Mouse (Mus musculus): ENCODE data around the gene Paf1. TPM values are rescaled to one million over a fixed set of nuclear protein-coding genes. Genes with fewer than 3 reads are reported as not detected.

Gene Paf1
- polyA plus RNA-seq, 1 experiment from 2014 or later, result 67.6 TPM

DNA sequence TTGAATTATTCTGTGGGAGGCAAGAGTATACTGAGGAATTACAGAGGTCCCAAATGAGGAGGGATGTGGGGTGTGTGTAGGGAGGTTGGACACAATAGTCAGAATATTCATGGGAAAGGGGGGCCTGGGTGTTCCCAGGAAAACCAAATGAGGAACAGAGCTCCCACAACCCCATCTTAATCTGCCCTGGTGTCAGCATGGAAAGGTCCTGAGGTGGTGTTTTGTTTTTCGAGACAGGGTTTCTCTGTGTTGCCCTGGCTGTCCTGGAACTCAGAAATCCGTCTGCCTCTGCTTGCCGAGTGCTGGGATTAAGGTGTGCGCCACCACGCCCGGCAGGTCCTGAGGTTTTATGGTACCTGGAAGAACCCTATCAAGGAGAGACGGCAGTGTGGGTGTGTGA is 34.3 kb upstream of the Paf1 start:
- peaks cover 62% of the 10 kb centered on the region for H3K36me3 ChIP-seq
- no peak overlapping the region for H3K9ac ChIP-seq
- H3K4me3 ChIP-seq, result no peak overlapping the region
- no peaks in the 10 kb centered on the region for H3K9me3 ChIP-seq
- H3K4me1 ChIP-seq, result peaks cover 29% of the 10 kb centered on the region
- H3K27me3 ChIP-seq, result no peaks in the 10 kb centered on the region
- H3K27ac ChIP-seq, result peak overlapping the region; percentile 80
- ATAC-seq (ENCODE audit: insufficient number of reproducible peaks, low FRiP score, low TSS enrichment, low read depth), result no peak
- WGBS, result 48% methylated on average over 7 of the region's 7 CpGs
- no peak overlapping the region for H3K4me2 ChIP-seq

DNA sequence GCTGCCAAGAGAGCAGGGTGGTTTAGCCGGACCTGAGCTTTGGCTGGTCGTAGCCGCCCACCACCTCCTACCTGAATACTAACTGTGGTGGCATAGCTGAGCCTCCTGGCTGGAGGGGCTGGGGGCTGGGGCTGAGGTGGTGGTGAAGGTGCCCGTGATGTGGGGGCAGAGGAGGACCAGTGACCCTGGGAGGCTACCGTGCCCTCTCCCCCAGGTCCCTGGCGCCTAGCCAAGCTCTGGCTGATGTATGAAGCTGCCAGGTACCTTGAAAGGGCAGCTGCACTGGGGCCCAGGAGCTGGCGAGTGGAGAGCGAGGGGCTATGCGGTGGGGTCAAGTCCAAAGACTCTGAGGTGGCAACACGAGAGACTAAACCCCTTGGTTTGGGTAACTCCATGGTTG is 32.9 kb upstream of the Paf1 start:
- 91% methylated on average over 10 of the region's 10 CpGs for WGBS
- Histone ChIP-seq H3K27me3 (no peaks in the 10 kb centered on the region), H3K4me1 (peaks cover 29% of the 10 kb centered on the region), H3K9me3 (no peaks in the 10 kb centered on the region), H3K4me2 (no peak overlapping the region), H3K36me3 (peaks cover 62% of the 10 kb centered on the region), H3K27ac (no peak overlapping the region), H3K4me3 (no peak overlapping the region), H3K9ac (no peak overlapping the region)
- ATAC-seq (ENCODE audit: insufficient number of reproducible peaks, low FRiP score, low TSS enrichment, low read depth), result no peak

DNA sequence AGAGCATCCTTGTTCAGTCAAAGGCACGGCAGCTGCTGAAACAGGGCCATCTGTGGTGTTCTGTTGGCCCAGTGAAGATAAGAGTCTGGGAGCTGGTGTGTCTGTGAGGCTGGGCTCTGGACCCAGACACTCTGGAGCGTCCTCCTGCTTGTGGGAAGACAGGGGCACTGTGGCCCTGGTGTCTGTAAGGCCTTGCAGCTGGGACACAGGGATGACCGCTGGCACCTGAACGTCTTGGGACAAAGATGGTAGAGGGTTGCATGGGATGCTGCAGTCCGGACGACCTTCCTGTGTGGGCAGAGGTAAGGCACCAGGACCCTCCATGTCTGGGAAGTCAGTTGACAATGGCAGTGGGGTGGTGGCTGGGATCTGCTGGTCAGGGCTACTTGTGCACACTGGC is 32.5 kb upstream of the Paf1 start:
- H3K4me1 ChIP-seq, result peaks cover 29% of the 10 kb centered on the region
- no peaks in the 10 kb centered on the region for H3K27me3 ChIP-seq
- no peak overlapping the region for H3K4me2 ChIP-seq
- whole genome bisulfite sequencing, result 91% methylated on average over 6 of the region's 6 CpGs
- no peak overlapping the region for H3K4me3 ChIP-seq
- ATAC-seq (ENCODE audit: insufficient number of reproducible peaks, low FRiP score, low TSS enrichment, low read depth), result no peak
- no peaks in the 10 kb centered on the region for H3K9me3 ChIP-seq
- H3K27ac ChIP-seq, result no peak overlapping the region
- peaks cover 64% of the 10 kb centered on the region for H3K36me3 ChIP-seq
- H3K9ac ChIP-seq, result no peak overlapping the region

DNA sequence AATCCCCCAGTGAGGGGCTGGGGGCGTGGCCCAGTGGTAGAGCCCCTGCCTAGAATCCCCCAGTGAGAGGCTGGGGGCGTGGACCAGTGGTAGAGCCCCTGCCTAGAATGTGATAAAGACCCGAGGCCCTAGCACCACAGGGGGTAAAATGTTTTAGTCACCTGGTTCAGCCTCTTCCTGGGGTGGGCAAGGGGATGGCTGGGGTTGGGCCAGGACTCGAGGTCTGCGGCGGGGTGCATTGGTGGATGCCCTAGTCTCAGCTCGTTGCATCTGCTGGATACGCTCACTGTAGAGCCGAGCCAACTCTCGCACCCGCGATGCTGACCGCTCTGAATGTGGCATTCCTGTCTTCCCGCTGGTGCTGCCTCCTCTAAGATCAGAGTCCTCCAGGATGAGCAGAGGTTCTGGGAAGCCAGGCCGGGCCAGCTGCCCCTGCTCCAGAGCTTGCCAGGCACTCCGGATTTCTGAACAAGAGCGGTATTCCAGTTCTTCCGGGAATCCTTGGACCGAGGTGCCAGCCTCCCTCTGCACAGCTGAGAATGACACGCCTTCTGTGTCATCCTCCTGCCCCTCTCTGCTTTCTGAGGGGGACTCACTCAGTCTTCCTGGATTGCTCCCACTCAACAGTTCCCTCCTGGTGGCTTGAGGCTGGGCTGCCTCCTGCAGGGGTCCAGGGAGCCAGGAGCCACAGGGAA is 31.0 kb upstream of the Paf1 start:
- no peaks in the 10 kb centered on the region for H3K27me3 ChIP-seq
- no peak overlapping the region for H3K4me2 ChIP-seq
- no peaks in the 10 kb centered on the region for H3K9me3 ChIP-seq
- no peak overlapping the region for H3K4me3 ChIP-seq
- H3K4me1 ChIP-seq, result peaks cover 26% of the 10 kb centered on the region
- no peak for ATAC-seq (ENCODE audit: insufficient number of reproducible peaks, low FRiP score, low TSS enrichment, low read depth)
- H3K27ac ChIP-seq, result no peak overlapping the region
- peaks cover 78% of the 10 kb centered on the region for H3K36me3 ChIP-seq
- 94% methylated on average over 20 of the region's 20 CpGs for WGBS
- H3K9ac ChIP-seq, result no peak overlapping the region

DNA sequence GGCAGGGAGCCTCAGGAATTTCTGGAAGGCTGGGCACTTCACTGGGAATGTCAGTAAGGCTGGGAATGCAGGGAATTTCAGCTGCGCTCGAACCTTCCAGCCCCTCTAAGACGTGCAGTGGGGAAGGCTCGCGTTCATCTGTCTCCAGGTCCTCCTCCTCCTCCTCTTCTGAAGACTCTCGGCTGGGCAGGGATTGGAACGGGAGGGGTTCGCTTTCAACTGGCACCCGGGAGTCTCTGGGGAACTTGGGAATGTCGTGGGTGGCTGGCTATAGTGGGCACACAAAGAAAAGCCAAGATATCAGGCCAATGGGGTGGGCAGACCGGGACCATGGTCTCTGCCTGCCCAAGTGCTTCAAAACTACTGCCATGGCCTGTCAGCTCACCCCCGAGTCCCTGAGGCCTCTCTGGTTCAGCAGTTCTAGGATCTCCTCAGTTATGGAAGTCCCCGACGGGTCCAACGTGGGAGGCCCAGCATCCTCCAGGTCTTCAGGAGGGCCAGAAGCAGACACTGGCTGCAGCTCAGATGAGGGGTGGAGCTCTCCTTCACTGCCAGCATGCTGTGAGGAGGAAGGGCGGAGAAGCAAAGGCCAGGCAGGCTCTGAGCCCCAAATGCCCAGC is 30.2 kb upstream of the Paf1 start:
- H3K27me3 ChIP-seq, result no peaks in the 10 kb centered on the region
- no peak for ATAC-seq (ENCODE audit: insufficient number of reproducible peaks, low FRiP score, low TSS enrichment, low read depth)
- no peak overlapping the region for H3K4me2 ChIP-seq
- 82% methylated on average over 16 of the region's 16 CpGs for WGBS
- peaks cover 19% of the 10 kb centered on the region for H3K4me1 ChIP-seq
- no peak overlapping the region for H3K9ac ChIP-seq
- no peaks in the 10 kb centered on the region for H3K9me3 ChIP-seq
- no peak overlapping the region for H3K4me3 ChIP-seq
- H3K27ac ChIP-seq, result no peak overlapping the region
- H3K36me3 ChIP-seq, result peaks cover 85% of the 10 kb centered on the region

GRCm38 (mm10) chr7:28367663-28368275 is 25.0 kb upstream of the Paf1 start:
- H3K9me3 ChIP-seq, result no peaks in the 10 kb centered on the region
- peaks cover 16% of the 10 kb centered on the region for H3K4me1 ChIP-seq
- H3K4me2 ChIP-seq, result no peak overlapping the region
- no peak overlapping the region for H3K9ac ChIP-seq
- no peak for ATAC-seq (ENCODE audit: insufficient number of reproducible peaks, low FRiP score, low TSS enrichment, low read depth)
- 95% methylated on average over 16 of the region's 16 CpGs for WGBS
- H3K36me3 ChIP-seq, result peaks cover 72% of the 10 kb centered on the region
- H3K27ac ChIP-seq, result no peak overlapping the region
- no peak overlapping the region for H3K4me3 ChIP-seq
- H3K27me3 ChIP-seq, result no peaks in the 10 kb centered on the region

- H3K9ac ChIP-seq, result no peak overlapping the region
These were observed 24.4 kb upstream of the Paf1 start for GRCm38 (mm10) chr7:28368276-28368920.

GRCm38 (mm10) chr7:28370051-28370450 is 22.7 kb upstream of the Paf1 start:
- 88% methylated on average over 14 of the region's 14 CpGs for WGBS
- H3K4me2 ChIP-seq, result peak overlapping the region; percentile 80
- ATAC-seq (ENCODE audit: insufficient number of reproducible peaks, low FRiP score, low TSS enrichment, low read depth), result no peak
- 0 out of 2 replicates have a peak overlapping the region, but pooled peaks have one; percentile 7 for H3K9ac ChIP-seq
- H3K27ac ChIP-seq, result no peak overlapping the region
- H3K4me3 ChIP-seq, result peak overlapping the region; percentile 76
- H3K9me3 ChIP-seq, result no peaks in the 10 kb centered on the region
- no peaks in the 10 kb centered on the region for H3K27me3 ChIP-seq
- peaks cover 51% of the 10 kb centered on the region for H3K36me3 ChIP-seq
- peaks cover 30% of the 10 kb centered on the region for H3K4me1 ChIP-seq

More at GRCm38 (mm10) chr7:28368276-28368920, 24.4 kb upstream of the Paf1 start:
- WGBS, result 91% methylated on average over 16 of the region's 16 CpGs
- no peak overlapping the region for H3K4me2 ChIP-seq
- no peak for ATAC-seq (ENCODE audit: insufficient number of reproducible peaks, low FRiP score, low TSS enrichment, low read depth)
- H3K4me1 ChIP-seq, result peaks cover 16% of the 10 kb centered on the region
- no peak overlapping the region for H3K4me3 ChIP-seq
- no peak overlapping the region for H3K27ac ChIP-seq
- peaks cover 67% of the 10 kb centered on the region for H3K36me3 ChIP-seq
- H3K27me3 ChIP-seq, result no peaks in the 10 kb centered on the region
- no peaks in the 10 kb centered on the region for H3K9me3 ChIP-seq

- Histone ChIP-seq H3K4me3 (peak overlapping the region; percentile 76), H3K9me3 (no peaks in the 10 kb centered on the region), H3K4me1 (peaks cover 38% of the 10 kb centered on the region), H3K27me3 (no peaks in the 10 kb centered on the region), H3K27ac (peak overlapping the region; percentile 95), H3K36me3 (peaks cover 41% of the 10 kb centered on the region), H3K4me2 (peak overlapping the region; percentile 80), H3K9ac (peak overlapping the region; percentile 83)
- 4% methylated on average over 11 of the region's 11 CpGs for WGBS
- ATAC-seq (ENCODE audit: insufficient number of reproducible peaks, low FRiP score, low TSS enrichment, low read depth), result no peak
These were observed 21.7 kb upstream of the Paf1 start for GRCm38 (mm10) chr7:28370977-28371513.

GRCm38 (mm10) chr7:28371514-28371989 is 21.2 kb upstream of the Paf1 start:
- peak overlapping the region; percentile 80 for H3K4me2 ChIP-seq
- peak overlapping the region; percentile 76 for H3K4me3 ChIP-seq
- no peaks in the 10 kb centered on the region for H3K27me3 ChIP-seq
- peak overlapping the region; percentile 95 for H3K27ac ChIP-seq
- peaks cover 36% of the 10 kb centered on the region for H3K36me3 ChIP-seq
- peak overlapping the region; percentile 83 for H3K9ac ChIP-seq
- H3K4me1 ChIP-seq, result peaks cover 43% of the 10 kb centered on the region
- ATAC-seq (ENCODE audit: insufficient number of reproducible peaks, low FRiP score, low TSS enrichment, low read depth), result no peak
- H3K9me3 ChIP-seq, result no peaks in the 10 kb centered on the region
- WGBS, result 0% methylated on average over 40 of the region's 43 CpGs

DNA sequence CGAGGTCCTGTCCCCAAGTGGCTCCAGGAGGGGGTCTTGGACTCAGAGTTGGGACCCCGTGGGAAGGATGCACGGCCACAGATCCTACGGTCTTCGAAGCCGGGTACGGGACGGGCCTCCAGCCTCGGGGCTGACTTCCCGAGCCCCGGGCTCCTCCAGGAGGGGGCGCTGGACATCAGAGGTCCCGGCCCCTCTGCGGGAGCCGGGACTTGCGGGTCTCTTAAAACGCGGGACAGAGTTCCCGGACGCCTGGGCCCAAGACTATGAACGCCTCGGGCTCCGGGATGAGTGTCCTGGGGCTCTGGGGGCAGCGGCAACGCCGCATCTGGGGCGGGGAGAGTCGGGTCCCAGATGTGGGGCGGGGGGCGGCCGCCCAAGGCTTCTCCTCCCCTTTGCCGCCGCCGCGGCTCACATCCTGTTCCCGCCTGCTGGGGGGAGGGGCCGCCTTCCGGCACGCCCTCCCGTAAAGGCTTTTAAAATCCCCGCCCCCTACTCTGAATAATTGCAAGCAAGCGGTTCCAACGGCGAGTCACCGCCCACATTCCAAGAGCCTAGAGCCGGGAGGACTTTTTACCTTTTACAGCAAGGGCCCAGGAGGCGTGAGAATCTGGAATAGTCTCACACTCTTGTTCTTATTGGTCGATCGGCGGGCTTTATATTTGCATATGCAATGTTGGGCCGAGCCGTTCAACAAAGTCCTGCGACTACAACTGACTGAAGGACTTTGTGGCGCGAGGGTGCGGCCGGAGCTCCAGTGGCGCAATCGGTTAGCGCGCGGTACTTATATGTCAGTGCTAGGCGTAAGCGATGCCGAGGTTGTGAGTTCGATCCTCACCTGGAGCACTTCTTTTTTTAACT is 20.3 kb upstream of the Paf1 start, which contains the start of gene Plekhg2:
Gene Plekhg2 (minus strand): TSS at position 349 of the 858 bp plus-strand sequence.
- ATAC-seq (ENCODE audit: insufficient number of reproducible peaks, low FRiP score, low TSS enrichment, low read depth), result peak; percentile 91
- peaks cover 30% of the 10 kb centered on the region for H3K36me3 ChIP-seq
- H3K4me3 ChIP-seq, result peak within 1 kb of the TSS; percentile 76
- no peaks in the 10 kb centered on the region for H3K9me3 ChIP-seq
- peak within 1 kb of the TSS; percentile 83 for H3K9ac ChIP-seq
- WGBS, result under 1% methylated on average over 65 of the region's 66 CpGs
- H3K4me2 ChIP-seq, result peak within 1 kb of the TSS; percentile 80
- no peaks in the 10 kb centered on the region for H3K27me3 ChIP-seq
- H3K27ac ChIP-seq, result peak within 1 kb of the TSS; percentile 95
- peaks cover 51% of the 10 kb centered on the region for H3K4me1 ChIP-seq
